Comparison of ENCODE assay signal across 16 mouse cellular contexts in the genomic region with DNA sequence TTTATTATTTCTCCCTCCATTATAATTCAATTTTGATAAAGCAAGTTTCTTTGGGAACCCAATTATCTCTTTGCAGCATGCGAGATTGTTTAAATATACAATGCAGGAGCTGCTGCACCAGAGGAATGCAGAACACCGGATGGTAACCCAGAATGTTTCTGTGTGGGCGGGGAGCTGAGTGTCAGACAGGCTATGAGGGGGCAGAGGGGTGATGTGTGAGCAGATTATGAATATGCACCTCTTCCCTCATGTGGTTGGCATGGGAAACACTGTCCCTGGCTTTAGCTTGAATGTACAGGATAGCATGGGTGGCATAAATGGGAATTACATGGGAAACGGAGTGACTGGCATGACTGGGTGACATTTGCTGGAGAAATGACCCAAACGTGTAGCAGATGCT.
A peak's percentile ranks its signal among the peaks of the same experiment; 100 is the strongest.
DNase-seq lines count a peak whose midpoint lies in the region; ATAC-seq lines count a peak whose summit lies in the region.
"Had no signal": no experiment of that assay in that cellular context is flagged by ENCODE, and none has a peak within 500 bp of the region (broad histone marks: within the 10 kb centered on the region; RNA-seq: fewer than 3 reads in every experiment).

No protein-coding gene starts in this region.

- H3K9ac ChIP-seq in hindbrain, embryonic 13.5 days: no peak overlapping the region
- H3K9ac ChIP-seq in hindbrain, embryonic 12.5 days: no peak overlapping the region
- no peak overlapping the region for H3K9ac ChIP-seq in midbrain, embryonic 11.5 days (ENCODE audit: low read length)
- H3K9ac ChIP-seq: liver, embryonic 13.5 days had no signal

- H3K9me3 ChIP-seq in hindbrain, embryonic 13.5 days: no peaks in the 10 kb centered on the region
- H3K9me3 ChIP-seq in hindbrain, embryonic 12.5 days (replicated peaks): no peaks in the 10 kb centered on the region
- H3K9me3 ChIP-seq in midbrain, embryonic 10.5 days (replicated peaks): no peaks in the 10 kb centered on the region
- H3K9me3 ChIP-seq in midbrain, embryonic 11.5 days (ENCODE audit: control insufficient read depth, low read length): no peaks in the 10 kb centered on the region
- H3K9me3 ChIP-seq: heart, embryonic 10.5 days; liver, embryonic 13.5 days had no signal

- peaks cover 18% of the 10 kb centered on the region for H3K27me3 ChIP-seq in hindbrain, embryonic 13.5 days
- H3K27me3 ChIP-seq in hindbrain, embryonic 12.5 days: no peaks in the 10 kb centered on the region
- H3K27me3 ChIP-seq in midbrain, embryonic 10.5 days (ENCODE audit: low read depth, poor library complexity, severe bottlenecking): peaks cover 20% of the 10 kb centered on the region
- no peaks in the 10 kb centered on the region for H3K27me3 ChIP-seq in midbrain, embryonic 11.5 days (ENCODE audit: control insufficient read depth, insufficient read depth, low read length)
- H3K27me3 ChIP-seq: liver, embryonic 13.5 days had no signal

- H3K4me1 ChIP-seq in hindbrain, embryonic 13.5 days (replicated peaks): peaks cover 17% of the 10 kb centered on the region
- 0 out of 2 replicates have a peak, but pooled peaks cover 11% of the 10 kb centered on the region for H3K4me1 ChIP-seq in hindbrain, embryonic 12.5 days
- H3K4me1 ChIP-seq in midbrain, embryonic 10.5 days: peaks cover 34% of the 10 kb centered on the region
- H3K4me1 ChIP-seq in midbrain, embryonic 11.5 days (ENCODE audit: control insufficient read depth, insufficient read depth, low read length): peaks cover 2% of the 10 kb centered on the region; the same call in 1 of the 2 replicates
- H3K4me1 ChIP-seq: heart, embryonic 10.5 days; liver, embryonic 13.5 days had no signal

- DNase-seq in cerebellum, postnatal 25 days: peak; percentile 17 to 19
- no peak for DNase-seq in cerebellum, adult 18-20 months
- DNase-seq in midbrain, embryonic 10.5 days (ENCODE audit: low spot score): no peak
- no peak for DNase-seq in midbrain, embryonic 11.5 days (ENCODE audit: low spot score, missing footprints)
- peak; percentile 34 for DNase-seq in 3T3-L1 (ENCODE audit: low read depth, low spot score)
- no peak for DNase-seq in adrenal gland, adult (ENCODE audit: inconsistent age in 2 of 2, low spot score in 1 of 2)
- DNase-seq: cerebellum, adult 11 months; gastrocnemius, postnatal 25 days; heart, postnatal 14 days; liver, embryonic 13.5 days; right cerebral cortex, postnatal 25 days had no signal

- no peak overlapping the region for H3K4me2 ChIP-seq in hindbrain, embryonic 13.5 days
- H3K4me2 ChIP-seq in hindbrain, embryonic 12.5 days (replicated peaks): no peak overlapping the region
- no peak overlapping the region for H3K4me2 ChIP-seq in midbrain, embryonic 11.5 days
- H3K4me2 ChIP-seq: liver, embryonic 13.5 days had no signal

- no peak for ATAC-seq in hindbrain, embryonic 13.5 days (ENCODE audit: low FRiP score)
- ATAC-seq in hindbrain, embryonic 12.5 days (ENCODE audit: low FRiP score): no peak
- ATAC-seq in midbrain, embryonic 11.5 days (ENCODE audit: low FRiP score): no peak
- ATAC-seq: intestine, embryonic 16.5 days had no signal

- H3K27ac ChIP-seq in hindbrain, embryonic 13.5 days: peak overlapping the region; percentile 5; the same call in 1 of the 2 replicates
- H3K27ac ChIP-seq in hindbrain, embryonic 12.5 days: no peak overlapping the region
- peak overlapping the region; percentile 7; the same call in 1 of the 2 replicates for H3K27ac ChIP-seq in midbrain, embryonic 10.5 days (replicated peaks)
- no peak overlapping the region for H3K27ac ChIP-seq in midbrain, embryonic 11.5 days (ENCODE audit: low read depth, low read length)
- H3K27ac ChIP-seq: heart, embryonic 10.5 days; kidney, postnatal 0 days; liver, embryonic 13.5 days had no signal

- 55% methylated on average over 5 of the region's 5 CpGs for WGBS in hindbrain, embryonic 13.5 days
- WGBS in hindbrain, embryonic 12.5 days: 53% methylated on average over 5 of the region's 5 CpGs
- WGBS in midbrain, embryonic 10.5 days: 71% methylated on average over 5 of the region's 5 CpGs
- WGBS in midbrain, embryonic 11.5 days: 65% methylated on average over 5 of the region's 5 CpGs

- no peak overlapping the region for H3K4me3 ChIP-seq in hindbrain, embryonic 13.5 days
- no peak overlapping the region for H3K4me3 ChIP-seq in hindbrain, embryonic 12.5 days
- H3K4me3 ChIP-seq in midbrain, embryonic 10.5 days: no peak overlapping the region
- no peak overlapping the region for H3K4me3 ChIP-seq in midbrain, embryonic 11.5 days (ENCODE audit: low read depth, low read length)
- H3K4me3 ChIP-seq: heart, embryonic 10.5 days; liver, embryonic 13.5 days had no signal

- no peaks in the 10 kb centered on the region for H3K36me3 ChIP-seq in hindbrain, embryonic 13.5 days
- H3K36me3 ChIP-seq in hindbrain, embryonic 12.5 days: no peaks in the 10 kb centered on the region
- H3K36me3 ChIP-seq in midbrain, embryonic 10.5 days: no peaks in the 10 kb centered on the region
- H3K36me3 ChIP-seq in midbrain, embryonic 11.5 days (ENCODE audit: control insufficient read depth, insufficient read depth, low read length): no peaks in the 10 kb centered on the region
- H3K36me3 ChIP-seq: heart, embryonic 10.5 days; liver, embryonic 13.5 days had no signal

Comparison
In these comparisons a context has a peak if more than half of its experiments do, and no peak if none do; other contexts are left out.
1. DNase-seq: peak in cerebellum, postnatal 25 days (2 of 2) and 3T3-L1 (single experiment); none in cerebellum, adult 18-20 months (0 of 2), midbrain, embryonic 10.5 days (single experiment), midbrain, embryonic 11.5 days (single experiment) and adrenal gland, adult (0 of 2).
2. H3K27ac ChIP-seq: peak in hindbrain, embryonic 13.5 days (single experiment) and midbrain, embryonic 10.5 days (single experiment); none in hindbrain, embryonic 12.5 days (single experiment) and midbrain, embryonic 11.5 days (single experiment).